Mouse (Mus musculus) intestine, embryonic 14.5 days (tissue): ENCODE measurements around the gene Qsox2. TPM values are rescaled to one million over a fixed set of nuclear protein-coding genes. Genes with fewer than 3 reads are reported as not detected.

ENCODE experiments used
- ATAC-seq: fragments of 200-750 bp; cut with Nextera tagmentation; replicated peaks from 2 replicates; pipeline ENCODE4 v1.8.0; 2017; ENCODE audit warnings: low read depth, moderate number of reproducible peaks, moderate TSS enrichment, moderate library complexity; ENCODE audit not compliant: low FRiP score, low TSS enrichment
- DNase-seq: peaks from one replicate; pipeline ENCODE4 v3.0.0-alpha.2; 2018; ENCODE audit warnings: low spot score
- H3K27ac ChIP-seq: fragments of 300-500 bp; sonication (generic); 2 replicates; pipeline ENCODE4 v1.5.1; 2014; ENCODE audit warnings: low read depth, mild to moderate bottlenecking, control low read depth
- H3K27me3 ChIP-seq: fragments of 300-500 bp; sonication (generic); replicated peaks from 2 replicates; pipeline ENCODE4 v1.6.1; 2014; ENCODE audit warnings: low read length, control low read depth; ENCODE audit not compliant: control insufficient read depth, insufficient read depth
- H3K36me3 ChIP-seq: fragments of 300-500 bp; sonication (generic); 2 replicates; pipeline ENCODE4 v1.6.1; 2014; ENCODE audit warnings: low read length, control low read depth; ENCODE audit not compliant: control insufficient read depth, insufficient read depth
- H3K4me1 ChIP-seq: fragments of 300-500 bp; sonication (generic); replicated peaks from 2 replicates; pipeline ENCODE4 v1.6.1; 2014; ENCODE audit warnings: low read length, control low read depth, mixed read lengths; ENCODE audit not compliant: control insufficient read depth, insufficient read depth
- H3K4me2 ChIP-seq: fragments of 300-500 bp; sonication (generic); 2 replicates; pipeline ENCODE4 v1.6.1; 2014; ENCODE audit warnings: low read length
- H3K4me3 ChIP-seq: fragments of 300-500 bp; sonication (generic); 2 replicates; pipeline ENCODE4 v1.5.1; 2014; ENCODE audit warnings: low read depth, low read length, control low read depth, mixed read lengths
- H3K9ac ChIP-seq: fragments of 300-500 bp; sonication (generic); 2 replicates; pipeline ENCODE4 v1.6.1; 2014; ENCODE audit warnings: mild to moderate bottlenecking, low read length
- H3K9me3 ChIP-seq: fragments of 300-500 bp; sonication (generic); 2 replicates; pipeline ENCODE4 v1.6.1; 2016; ENCODE audit warnings: low read length, control low read depth; ENCODE audit not compliant: control insufficient read depth
- WGBS: fragments of 180-500 bp; shearing (Covaris S2); extraction: QIAGEN DNeasy Blood & Tissue Kit; methylation state at CpG from one replicate; pipeline ENCODE4 v1.1.7; 2014; 5-methylcytosine and 5-hydroxymethylcytosine counted together
- polyA plus RNA-seq: library from polyadenylated mRNA; unstranded; fragments of >200 nt; fragmentation: Nextera tagmentation; extraction: Ambion mirVana; gene quantifications from 2 replicates; pipeline ENCODE4 v1.2.1, GENCODE M21; 2014

The Qsox2 gene
- polyA plus RNA-seq, 1 experiment from 2014 or later: 23.4 TPM

DNA sequence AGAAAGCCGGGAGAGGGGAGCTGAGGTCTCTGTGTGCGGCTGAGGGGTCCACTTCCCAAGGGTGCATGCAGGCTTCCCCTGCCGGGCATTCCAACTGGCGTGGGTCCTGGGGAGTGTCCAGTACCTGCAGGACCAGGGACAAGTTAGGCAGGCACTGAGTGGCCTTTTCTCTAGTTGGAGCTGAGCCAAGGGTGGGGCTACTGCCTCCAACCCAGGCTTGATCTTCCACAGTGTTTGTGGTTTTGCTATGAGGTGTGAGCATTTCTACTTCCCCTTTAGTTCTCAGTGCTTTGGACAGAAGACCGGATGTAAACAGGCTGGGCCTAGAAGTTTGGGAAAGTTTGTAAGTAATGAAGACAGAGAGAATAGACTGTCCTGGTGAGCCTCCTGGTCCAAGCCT, 48.8 kb downstream of the Qsox2 start:
- ATAC-seq (no peak), DNase-seq (no peak)
- H3K4me3 ChIP-seq: no peak overlapping the region
- no peak overlapping the region for H3K27ac ChIP-seq
- H3K9ac ChIP-seq: no peak overlapping the region
- H3K27me3 ChIP-seq: peaks cover 25% of the 10 kb centered on the region
- H3K36me3 ChIP-seq: no peaks in the 10 kb centered on the region
- H3K4me1 ChIP-seq: no peaks in the 10 kb centered on the region
- 76% methylated on average over 5 of the region's 5 CpGs for WGBS
- no peak overlapping the region for H3K4me2 ChIP-seq
- H3K9me3 ChIP-seq: no peaks in the 10 kb centered on the region

- Histone ChIP-seq H3K9me3 (no peaks in the 10 kb centered on the region), H3K36me3 (no peaks in the 10 kb centered on the region), H3K27ac (no peak overlapping the region), H3K4me3 (no peak overlapping the region), H3K4me1 (no peaks in the 10 kb centered on the region), H3K4me2 (no peak overlapping the region), H3K9ac (no peak overlapping the region), H3K27me3 (0 out of 2 replicates have a peak, but pooled peaks cover 2% of the 10 kb centered on the region)
- ATAC-seq: no peak
- no peak for DNase-seq
- 58% methylated on average over 3 of the region's 3 CpGs for WGBS
These were observed 53.0 kb downstream of the Qsox2 start for GRCm38 (mm10) chr2:26184352-26184751.

- no peak overlapping the region for H3K9ac ChIP-seq
- no peak overlapping the region for H3K4me2 ChIP-seq
- DNase-seq (peak; percentile 75), ATAC-seq (no peak)
- H3K36me3 ChIP-seq: no peaks in the 10 kb centered on the region
- no peak overlapping the region for H3K4me3 ChIP-seq
- H3K9me3 ChIP-seq: no peaks in the 10 kb centered on the region
- 14% methylated on average over 6 of the region's 6 CpGs for WGBS
- H3K27ac ChIP-seq: no peak overlapping the region
- H3K27me3 ChIP-seq: 0 out of 2 replicates have a peak, but pooled peaks cover under 1% of the 10 kb centered on the region
- no peaks in the 10 kb centered on the region for H3K4me1 ChIP-seq
These were observed 54.7 kb downstream of the Qsox2 start for GRCm38 (mm10) chr2:26182646-26183045.

GRCm38 (mm10) chr2:26177189-26177588, 60.1 kb downstream of the Qsox2 start:
- H3K4me3 ChIP-seq: no peak overlapping the region
- no peaks in the 10 kb centered on the region for H3K27me3 ChIP-seq
- DNase-seq (no peak), ATAC-seq (no peak)
- H3K4me2 ChIP-seq: no peak overlapping the region
- no peaks in the 10 kb centered on the region for H3K36me3 ChIP-seq
- no peaks in the 10 kb centered on the region for H3K4me1 ChIP-seq
- H3K9ac ChIP-seq: no peak overlapping the region
- H3K9me3 ChIP-seq: no peaks in the 10 kb centered on the region
- no peak overlapping the region for H3K27ac ChIP-seq
- WGBS: 38% methylated on average over 2 of the region's 2 CpGs

DNA sequence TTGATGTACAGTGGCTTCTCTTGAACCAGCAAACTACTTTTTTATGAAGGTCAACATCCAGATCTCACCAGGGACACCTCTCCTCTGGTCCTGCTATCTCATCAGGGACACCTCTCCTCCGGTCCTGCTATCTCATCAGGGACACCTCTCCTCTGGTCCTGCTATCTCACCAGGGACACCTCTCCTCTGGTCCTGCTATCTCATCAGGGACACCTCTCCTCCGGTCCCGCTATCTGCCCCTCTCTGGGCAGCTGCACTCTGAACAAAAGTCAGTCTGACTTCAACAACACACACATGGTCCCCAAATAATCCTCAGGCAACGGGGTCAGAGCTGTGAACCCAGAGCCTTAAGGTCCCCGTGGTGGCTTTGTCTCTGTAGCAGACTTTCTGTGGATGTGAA, 60.6 kb downstream of the Qsox2 start:
- ATAC-seq: no peak
- WGBS: 62% methylated on average over 5 of the region's 5 CpGs
- H3K9me3 ChIP-seq: no peaks in the 10 kb centered on the region
- H3K27ac ChIP-seq: no peak overlapping the region
- DNase-seq: no peak
- no peak overlapping the region for H3K4me2 ChIP-seq
- H3K4me3 ChIP-seq: no peak overlapping the region
- no peak overlapping the region for H3K9ac ChIP-seq
- H3K36me3 ChIP-seq: no peaks in the 10 kb centered on the region
- H3K27me3 ChIP-seq: no peaks in the 10 kb centered on the region
- H3K4me1 ChIP-seq: no peaks in the 10 kb centered on the region

DNA sequence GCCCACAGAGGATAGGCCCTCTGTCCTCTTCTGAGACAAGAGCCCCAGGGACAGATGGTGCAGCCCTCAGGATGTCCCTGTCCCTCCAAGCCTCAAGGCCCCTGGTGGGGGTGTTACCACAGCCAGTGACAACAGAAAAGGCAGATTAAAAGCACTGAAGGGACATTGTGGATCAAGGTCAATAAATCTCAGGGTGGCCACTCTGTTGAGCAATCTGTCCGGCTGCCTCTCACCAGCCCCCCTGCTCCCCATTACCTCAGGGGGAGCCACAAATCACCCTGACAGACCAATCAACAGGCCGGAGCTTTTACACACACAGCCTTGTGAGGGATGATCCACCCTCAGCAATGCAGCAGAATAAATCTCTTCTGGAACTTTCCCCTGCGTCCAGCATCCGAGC, 62.1 kb downstream of the Qsox2 start:
- H3K4me1 ChIP-seq: no peaks in the 10 kb centered on the region
- no peak overlapping the region for H3K9ac ChIP-seq
- 5% methylated on average over 4 of the region's 4 CpGs for WGBS
- H3K27me3 ChIP-seq: no peaks in the 10 kb centered on the region
- ATAC-seq (no peak), DNase-seq (no peak)
- no peak overlapping the region for H3K4me2 ChIP-seq
- no peak overlapping the region for H3K27ac ChIP-seq
- H3K4me3 ChIP-seq: no peak overlapping the region
- H3K36me3 ChIP-seq: no peaks in the 10 kb centered on the region
- no peaks in the 10 kb centered on the region for H3K9me3 ChIP-seq

GRCm38 (mm10) chr2:26172166-26172565, 65.2 kb downstream of the Qsox2 start:
- Histone ChIP-seq H3K36me3 (no peaks in the 10 kb centered on the region), H3K4me3 (no peak overlapping the region), H3K9me3 (no peaks in the 10 kb centered on the region), H3K4me1 (no peaks in the 10 kb centered on the region), H3K9ac (no peak overlapping the region), H3K27ac (no peak overlapping the region), H3K27me3 (no peaks in the 10 kb centered on the region), H3K4me2 (no peak overlapping the region)
- ATAC-seq: no peak
- DNase-seq: no peak
- 73% methylated on average over 2 of the region's 2 CpGs for WGBS

DNA sequence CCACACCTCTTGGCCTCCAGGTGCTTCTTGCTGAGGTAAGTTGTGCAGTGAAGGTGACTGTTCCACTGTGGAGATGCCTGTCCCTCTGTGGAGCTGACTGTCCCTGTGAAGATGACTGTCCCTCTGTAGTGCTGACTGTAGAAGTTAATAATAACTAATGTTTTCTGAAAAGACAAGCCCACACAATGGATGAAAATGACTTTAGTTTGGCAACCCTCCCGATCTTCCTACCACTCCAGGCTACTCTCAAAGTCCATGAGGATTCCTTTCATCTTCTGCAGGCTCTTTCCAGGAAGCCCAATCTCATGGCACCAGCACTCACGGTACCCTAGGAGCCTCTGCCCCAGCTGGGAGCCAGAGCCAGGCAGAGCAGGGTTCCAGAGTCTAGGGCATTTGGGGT, 66.9 kb downstream of the Qsox2 start:
- Histone ChIP-seq H3K4me2 (no peak overlapping the region), H3K4me1 (no peaks in the 10 kb centered on the region), H3K27ac (no peak overlapping the region), H3K9ac (no peak overlapping the region), H3K4me3 (no peak overlapping the region), H3K9me3 (no peaks in the 10 kb centered on the region), H3K36me3 (no peaks in the 10 kb centered on the region), H3K27me3 (no peaks in the 10 kb centered on the region)
- WGBS: 54% methylated on average over 2 of the region's 2 CpGs
- DNase-seq: no peak
- no peak for ATAC-seq

- no peaks in the 10 kb centered on the region for H3K36me3 ChIP-seq
- no peak for DNase-seq
- no peak overlapping the region for H3K4me3 ChIP-seq
- H3K4me1 ChIP-seq: no peaks in the 10 kb centered on the region
- H3K4me2 ChIP-seq: no peak overlapping the region
- H3K27ac ChIP-seq: no peak overlapping the region
- H3K27me3 ChIP-seq: no peaks in the 10 kb centered on the region
- WGBS: 20% methylated on average over 11 of the region's 11 CpGs
- ATAC-seq: no peak
- H3K9me3 ChIP-seq: no peaks in the 10 kb centered on the region
- H3K9ac ChIP-seq: no peak overlapping the region
These were observed 68.3 kb downstream of the Qsox2 start for GRCm38 (mm10) chr2:26168843-26169579.
